In the genomic region with DNA sequence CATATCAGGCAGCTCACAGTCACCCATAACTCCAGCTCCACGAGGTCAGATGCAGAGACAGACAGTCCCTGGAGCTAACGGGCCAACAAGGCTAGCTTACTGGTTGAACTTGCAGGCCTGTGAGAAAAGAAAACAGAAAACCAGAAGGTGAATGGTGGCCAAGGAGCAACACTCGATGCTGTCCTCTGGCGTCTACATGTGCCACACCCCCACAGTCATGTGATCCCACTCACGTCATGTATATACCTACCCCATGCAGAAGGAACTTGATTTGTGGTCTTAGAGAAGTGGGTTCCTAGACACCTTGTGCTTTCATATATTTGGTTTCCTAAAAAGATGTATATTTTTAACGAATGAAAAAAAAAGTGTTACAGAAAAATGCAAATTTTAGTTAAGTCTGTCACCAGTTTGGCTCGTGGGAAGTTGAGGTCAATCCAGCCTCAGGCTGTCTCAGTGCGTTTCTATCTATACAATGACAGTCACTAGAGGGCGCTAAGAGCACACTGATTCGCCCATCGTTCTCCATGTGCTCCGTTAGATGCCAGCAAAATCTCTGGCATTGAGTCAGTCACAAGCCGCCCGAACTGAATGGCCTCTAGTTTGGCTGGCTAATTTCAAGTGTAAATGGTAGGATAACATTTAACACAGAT, we compare ENCODE assay signal across 8 mouse cellular contexts. TPM values are rescaled to one million over a fixed set of nuclear protein-coding genes. Genes with fewer than 3 reads are reported as not detected.
DNase-seq lines count a peak whose midpoint lies in the region; ATAC-seq and TF ChIP-seq lines count a peak whose summit lies in the region.

No protein-coding gene starts in this region.

- H3K4me2 ChIP-seq in CH12.LX (ENCODE audit: insufficient read depth, low read depth, poor library complexity, severe bottlenecking) (peak overlapping the region; percentile 87), myocyte (ENCODE audit: low read depth) (peak overlapping the region; percentile 39)
- H3K4me2 ChIP-seq in heart, embryonic 12.5 days: peak overlapping the region; percentile 43; the same call in 1 of the 2 replicates
- H3K4me2 ChIP-seq in kidney, embryonic 16.5 days (replicated peaks; ENCODE audit: low read depth, low read length): peak overlapping the region; percentile 21; the same call in 1 of the 2 replicates
- H3K4me2 ChIP-seq in liver, embryonic 11.5 days: peak overlapping the region; percentile 21

- peak overlapping the region in 2 of 3 experiments; percentile 27 to 33 for H3K4me3 ChIP-seq in CH12.LX (replicated peaks in 1 of 3; ENCODE audit: low read depth in 2 of 3, low read length in 2 of 3, poor library complexity in 1 of 3)
- no peak overlapping the region for H3K4me3 ChIP-seq in bone marrow macrophage, adult 2 months (ENCODE audit: insufficient read depth, low read length)
- H3K4me3 ChIP-seq in heart, embryonic 12.5 days: no peak overlapping the region
- H3K4me3 ChIP-seq in kidney, embryonic 16.5 days (ENCODE audit: low read length): no peak overlapping the region
- H3K4me3 ChIP-seq in liver, embryonic 11.5 days (ENCODE audit: low read depth, low read length): peak overlapping the region; percentile 2; the same call in 1 of the 2 replicates
- no peak overlapping the region for H3K4me3 ChIP-seq in myocyte

- WGBS in heart, embryonic 12.5 days: 14% methylated on average over 14 of the region's 14 CpGs
- 13% methylated on average over 14 of the region's 14 CpGs for WGBS in kidney, embryonic 16.5 days
- 12% methylated on average over 14 of the region's 14 CpGs for WGBS in liver, embryonic 11.5 days

- H3K36me3 ChIP-seq in CH12.LX (replicated peaks in 1 of 2; ENCODE audit: control insufficient read depth in 1 of 2, insufficient read depth in 1 of 2, low read length in 1 of 2) (no peaks in the 10 kb centered on the region), myocyte (ENCODE audit: control insufficient read depth, insufficient read depth) (no peaks in the 10 kb centered on the region)
- H3K36me3 ChIP-seq in heart, embryonic 12.5 days: no peaks in the 10 kb centered on the region
- no peaks in the 10 kb centered on the region for H3K36me3 ChIP-seq in kidney, embryonic 16.5 days (ENCODE audit: insufficient read depth, low read length)
- no peaks in the 10 kb centered on the region for H3K36me3 ChIP-seq in liver, embryonic 11.5 days (ENCODE audit: control insufficient read depth, insufficient read depth, low read length)

- in situ Hi-C loops in CH12.LX (cut with MboI; ENCODE audit: low pct_ligation_motif_present, low pct_unique_long_range_greater_than_20kb, low sequenced_read_pairs): loop anchor here (5.0 to 25.0 kb wide), 3 partner anchors 283 to 551 kb away; a partner anchor contains a TSS

- H3K27me3 ChIP-seq in CH12.LX (replicated peaks) (no peaks in the 10 kb centered on the region), myocyte (ENCODE audit: control insufficient read depth, insufficient read depth, insufficient read length) (peaks cover 24% of the 10 kb centered on the region)
- H3K27me3 ChIP-seq in heart, embryonic 12.5 days (replicated peaks): peaks cover 38% of the 10 kb centered on the region
- peaks cover 5% of the 10 kb centered on the region; the same call in 1 of the 2 replicates for H3K27me3 ChIP-seq in kidney, embryonic 16.5 days (ENCODE audit: insufficient read depth, low read length)
- peaks cover 18% of the 10 kb centered on the region for H3K27me3 ChIP-seq in liver, embryonic 11.5 days (replicated peaks; ENCODE audit: control insufficient read depth, insufficient read depth, low read length)

- H3K4me1 ChIP-seq in CH12.LX (ENCODE audit: control insufficient read depth in 1 of 2, insufficient read depth in 2 of 2): peaks cover 0 to 4% of the 10 kb centered on the region in 2 experiments; a peak in 2 of 4 replicates
- 0 out of 2 replicates have a peak, but pooled peaks cover 2% of the 10 kb centered on the region for H3K4me1 ChIP-seq in bone marrow macrophage, adult 2 months (ENCODE audit: control insufficient read depth, insufficient read depth, low read length)
- H3K4me1 ChIP-seq in heart, embryonic 12.5 days (replicated peaks): peaks cover 11% of the 10 kb centered on the region
- H3K4me1 ChIP-seq in kidney, embryonic 16.5 days (ENCODE audit: insufficient read depth, low read length): peaks cover 12% of the 10 kb centered on the region; the same call in 1 of the 2 replicates
- no peaks in the 10 kb centered on the region for H3K4me1 ChIP-seq in liver, embryonic 11.5 days (replicated peaks; ENCODE audit: control insufficient read depth, insufficient read depth, low read length)

- TF ChIP-seq POLR2A in CH12.LX (IDR thresholded peaks at IDR 0.05; ENCODE audit: low read depth, low read length) (no peak), myocyte (IDR thresholded peaks at IDR 0.05; ENCODE audit: insufficient read length, low read depth) (no peak)
- TF ChIP-seq POLR2A in bone marrow macrophage, adult 2 months (IDR thresholded peaks at IDR 0.05; ENCODE audit: borderline replicate concordance, low read depth, low read length): no peak

- peak; percentile 55 to 95 for TF ChIP-seq CTCF in CH12.LX (conservative IDR thresholded peaks at IDR 0.05 in 1 of 2, IDR thresholded peaks at IDR 0.05 in 1 of 2; ENCODE audit: low read depth in 2 of 2, low read length in 2 of 2)
- peak; percentile 88 for TF ChIP-seq CTCF in bone marrow macrophage, adult 2 months (IDR thresholded peaks at IDR 0.05; ENCODE audit: low read depth, low read length)

- no peak overlapping the region for H3K9ac ChIP-seq in CH12.LX (ENCODE audit: insufficient read depth, low read depth)
- no peak overlapping the region for H3K9ac ChIP-seq in heart, embryonic 12.5 days
- H3K9ac ChIP-seq in kidney, embryonic 16.5 days (replicated peaks; ENCODE audit: low read length): 0 out of 2 replicates have a peak overlapping the region, but pooled peaks have one; percentile 16
- H3K9ac ChIP-seq in liver, embryonic 11.5 days (ENCODE audit: low read depth, low read length): no peak overlapping the region

- dilution Hi-C loops in CH12.LX (cut with MboI; ENCODE audit: extremely low pct_ligation_motif_present, extremely low pct_unique_long_range_greater_than_20kb, low sequenced_read_pairs): no loop called here

- H3K79me2 ChIP-seq in CH12.LX (replicated peaks; ENCODE audit: control insufficient read depth, extremely low read depth, insufficient read depth, poor library complexity, severe bottlenecking): no peaks in the 10 kb centered on the region
- H3K79me2 ChIP-seq in myocyte (ENCODE audit: control insufficient read depth, insufficient read depth): no peaks in the 10 kb centered on the region

- no peaks in the 10 kb centered on the region for H3K9me3 ChIP-seq in CH12.LX (replicated peaks; ENCODE audit: low read length)
- H3K9me3 ChIP-seq in heart, embryonic 12.5 days (replicated peaks): no peaks in the 10 kb centered on the region
- no peaks in the 10 kb centered on the region for H3K9me3 ChIP-seq in kidney, embryonic 16.5 days (ENCODE audit: low read length)
- H3K9me3 ChIP-seq in liver, embryonic 11.5 days (ENCODE audit: control insufficient read depth, low read length): no peaks in the 10 kb centered on the region

- ATAC-seq in heart, embryonic 12.5 days (ENCODE audit: insufficient number of reproducible peaks, low FRiP score): peak; percentile 76; the same call in 1 of the 2 replicates
- ATAC-seq in kidney, embryonic 16.5 days (ENCODE audit: low FRiP score, low TSS enrichment): peak; percentile 68; the same call in 1 of the 2 replicates
- peak; percentile 80 for ATAC-seq in liver, embryonic 11.5 days (replicated peaks; ENCODE audit: low FRiP score)

- H3K27ac ChIP-seq in CH12.LX (ENCODE audit: insufficient read depth, low read depth): no peak overlapping the region
- no peak overlapping the region for H3K27ac ChIP-seq in bone marrow macrophage, adult 2 months (ENCODE audit: insufficient read depth, low read depth, low read length)
- H3K27ac ChIP-seq in heart, embryonic 12.5 days (ENCODE audit: poor library complexity, severe bottlenecking): no peak overlapping the region
- H3K27ac ChIP-seq in kidney, embryonic 16.5 days (ENCODE audit: low read length): no peak overlapping the region
- no peak overlapping the region for H3K27ac ChIP-seq in liver, embryonic 11.5 days (ENCODE audit: low read depth, low read length)

- H3ac ChIP-seq in myocyte (ENCODE audit: control insufficient read depth, insufficient read length): no peak overlapping the region

- TF ChIP-seq RAD21 in CH12.LX (IDR thresholded peaks at IDR 0.05; ENCODE audit: low read depth, low read length): peak; percentile 97

- TF ChIP-seq EP300 in CH12.LX (IDR thresholded peaks at IDR 0.05; ENCODE audit: low read length): no peak

- DNase-seq in CH12.LX (ENCODE audit: extremely low read depth): peak; percentile 95
- peak; percentile 16 for DNase-seq in fat pad, adult 2 months (ENCODE audit: extremely low read depth, low read depth, low spot score)
- peak; percentile 55 for DNase-seq in liver, embryonic 11.5 days (ENCODE audit: low spot score)
- peak; percentile 73 for DNase-seq in testis, postnatal 10 days (ENCODE audit: low spot score)

TF ChIP-seq in CH12.LX, 34 proteins besides CTCF, POLR2A, EP300 and RAD21 (continues in another document):
- TF ChIP-seq KAT2A (IDR thresholded peaks at IDR 0.05; ENCODE audit: insufficient replicate concordance, low read length) (no peak), SMC3 (IDR thresholded peaks at IDR 0.05; ENCODE audit: low read depth, low read length) (peak; percentile 94)

TF ChIP-seq in myocyte, 11 proteins besides CTCF, POLR2A, EP300 and RAD21:
- TF ChIP-seq USF1 (IDR thresholded peaks at IDR 0.05; ENCODE audit: low read depth): peak; percentile 33
- no peak for TF ChIP-seq CEBPB (IDR thresholded peaks at IDR 0.05; ENCODE audit: insufficient read depth, poor library complexity, severe bottlenecking)

RNA-seq across cellular contexts. Expression of a gene that starts 4.0 kb away (rescaled TPM):
- total RNA-seq in CH12.LX (2012; rRNA removed) (not detected in 2 replicates), CH12.LX (2014; rRNA removed) (not detected in 2 replicates)
- polyA plus RNA-seq in CH12.LX (2012; ENCODE audit: insufficient read length, low read depth) (not detected in 2 replicates), myocyte (2012; fragmentation: generic; extraction: Trizol) (not detected)
- not detected in 2 replicates for polyA plus RNA-seq in bone marrow macrophage, adult 2 months (2012; ENCODE audit: insufficient read depth, insufficient read length, missing spikeins)
- 4.6 and 4.7 TPM in 2 replicates for polyA plus RNA-seq in heart, embryonic 12.5 days (2016; fragmentation: Nextera tagmentation; extraction: Ambion mirVana)
- polyA plus RNA-seq in kidney, embryonic 16.5 days (2015; fragmentation: Nextera tagmentation; extraction: Ambion mirVana): 105 and 119 TPM in 2 replicates
- 0.56 and 0.89 TPM in 2 replicates for polyA plus RNA-seq in liver, embryonic 11.5 days (2014; fragmentation: Nextera tagmentation; extraction: Ambion mirVana)

RNA-seq across cellular contexts. Expression of a gene that starts 50.9 kb away (rescaled TPM):
- 11.2 and 11.4 TPM in 2 replicates for total RNA-seq in CH12.LX (2012; rRNA removed)
- 18.9 and 22.4 TPM in 2 replicates for total RNA-seq in CH12.LX (2014; rRNA removed)
- polyA plus RNA-seq in CH12.LX (2012; ENCODE audit: insufficient read length, low read depth): 11.0 and 11.1 TPM in 2 replicates
- polyA plus RNA-seq in bone marrow macrophage, adult 2 months (2012; ENCODE audit: insufficient read depth, insufficient read length, missing spikeins): 30.3 and 35.5 TPM in 2 replicates
- polyA plus RNA-seq in heart, embryonic 12.5 days (2016; fragmentation: Nextera tagmentation; extraction: Ambion mirVana): 30.2 and 30.3 TPM in 2 replicates
- 18.5 and 21.2 TPM in 2 replicates for polyA plus RNA-seq in kidney, embryonic 16.5 days (2015; fragmentation: Nextera tagmentation; extraction: Ambion mirVana)
- 14.2 and 16.6 TPM in 2 replicates for polyA plus RNA-seq in liver, embryonic 11.5 days (2014; fragmentation: Nextera tagmentation; extraction: Ambion mirVana)
- polyA plus RNA-seq in myocyte (2012; fragmentation: generic; extraction: Trizol): 11.2 TPM

Comparison
In these comparisons a context has a peak if more than half of its experiments do, and no peak if none do; other contexts are left out.
1. DNase-seq: peak in every context shown above with its lines; median percentile 95 in CH12.LX; 73 in testis, postnatal 10 days; 55 in liver, embryonic 11.5 days; 16 in fat pad, adult 2 months.
2. H3K4me2 ChIP-seq: peak in every context shown above with its lines; median percentile 87 in CH12.LX; 43 in heart, embryonic 12.5 days; 39 in myocyte; 21 in kidney, embryonic 16.5 days; 21 in liver, embryonic 11.5 days.
3. H3K4me3 ChIP-seq: peak in CH12.LX (2 of 3) and liver, embryonic 11.5 days (single experiment); none in bone marrow macrophage, adult 2 months (single experiment), heart, embryonic 12.5 days (single experiment), kidney, embryonic 16.5 days (single experiment) and myocyte (single experiment).
4. RNA of a gene that starts 4.0 kb away (polyA plus RNA-seq): 105 to 119 TPM in kidney, embryonic 16.5 days; 4.6 to 4.7 TPM in heart, embryonic 12.5 days, 0.56 to 0.89 TPM in liver, embryonic 11.5 days, not detected in CH12.LX, not detected in myocyte (single experiment) and not detected in bone marrow macrophage, adult 2 months; every median in the first group is over 10 times any median in the second.
5. Peak in every context shown above with its lines, with median percentiles within 50 percentile points of each other: ATAC-seq.